Mouse (Mus musculus): ENCODE results near the gene Bank1. TPM values are rescaled to one million over a fixed set of nuclear protein-coding genes. Genes with fewer than 3 reads are reported as not detected.

Bank1 gene
- polyA plus RNA-seq, 1 experiment from 2014 or later = 0.20 TPM

GRCm38 (mm10) chr3:136247331-136247730, 78.5 kb downstream of the Bank1 start:
- ATAC-seq (ENCODE audit: low FRiP score) = no peak
- H3K4me3 ChIP-seq (replicated peaks) = no peak overlapping the region
- H3K9ac ChIP-seq = no peak overlapping the region
- no peak overlapping the region for H3K27ac ChIP-seq
- no peaks in the 10 kb centered on the region for H3K9me3 ChIP-seq
- H3K27me3 ChIP-seq = no peaks in the 10 kb centered on the region
- H3K36me3 ChIP-seq (replicated peaks) = no peaks in the 10 kb centered on the region
- WGBS = 82% methylated on average over 5 of the region's 5 CpGs
- no peak overlapping the region for H3K4me2 ChIP-seq
- H3K4me1 ChIP-seq = no peaks in the 10 kb centered on the region

DNA sequence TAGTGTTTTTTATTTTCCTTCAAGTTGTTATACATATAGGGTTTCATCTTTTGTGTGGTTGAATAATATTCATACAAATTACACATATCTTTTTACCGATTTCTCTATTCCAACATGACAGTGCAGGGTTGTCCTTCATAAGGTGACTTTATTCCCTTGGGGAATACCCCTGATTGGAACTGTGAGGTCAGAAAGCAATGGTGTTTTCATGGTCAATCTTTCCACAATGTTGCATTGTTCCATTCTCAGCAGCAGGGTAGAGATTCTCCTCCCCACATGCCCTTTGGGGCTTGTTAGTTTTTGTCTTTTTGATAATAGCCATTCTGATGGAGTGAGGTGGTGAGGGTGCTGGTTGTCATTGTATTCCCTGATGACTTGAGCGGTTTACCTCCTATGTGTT, 80.9 kb downstream of the Bank1 start:
- no peaks in the 10 kb centered on the region for H3K36me3 ChIP-seq (replicated peaks)
- no peaks in the 10 kb centered on the region for H3K9me3 ChIP-seq
- H3K4me3 ChIP-seq (replicated peaks) = no peak overlapping the region
- H3K9ac ChIP-seq = no peak overlapping the region
- ATAC-seq (ENCODE audit: low FRiP score) = no peak
- no peaks in the 10 kb centered on the region for H3K27me3 ChIP-seq
- H3K27ac ChIP-seq = no peak overlapping the region
- H3K4me2 ChIP-seq = no peak overlapping the region
- no peaks in the 10 kb centered on the region for H3K4me1 ChIP-seq
- 66% methylated on average over 2 of the region's 2 CpGs for WGBS

DNA sequence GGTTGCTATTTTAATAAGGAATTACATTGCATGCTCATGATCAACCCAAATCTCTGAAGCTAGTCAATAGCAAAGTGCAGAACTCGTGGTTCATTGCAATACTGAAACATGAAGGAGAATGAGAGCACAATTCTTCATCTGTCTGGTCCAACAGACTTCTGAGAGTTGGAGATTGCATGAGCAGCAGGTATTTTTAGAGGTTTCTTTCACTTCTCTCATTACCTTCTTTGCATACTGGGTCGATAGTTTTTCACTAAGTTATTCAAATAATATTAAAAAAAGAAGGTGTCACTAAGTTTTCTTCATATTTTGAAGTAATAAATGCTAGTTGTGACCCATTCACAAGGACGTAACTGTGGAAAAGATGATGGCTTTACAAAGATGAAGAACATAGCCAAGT, 87.1 kb downstream of the Bank1 start:
- WGBS = 90% methylated on average over 3 of the region's 3 CpGs
- no peak overlapping the region for H3K9ac ChIP-seq
- no peaks in the 10 kb centered on the region for H3K36me3 ChIP-seq (replicated peaks)
- H3K9me3 ChIP-seq = no peaks in the 10 kb centered on the region
- H3K4me3 ChIP-seq (replicated peaks) = no peak overlapping the region
- no peaks in the 10 kb centered on the region for H3K27me3 ChIP-seq
- H3K27ac ChIP-seq = no peak overlapping the region
- H3K4me2 ChIP-seq = no peak overlapping the region
- no peaks in the 10 kb centered on the region for H3K4me1 ChIP-seq
- no peak for ATAC-seq (ENCODE audit: low FRiP score)

DNA sequence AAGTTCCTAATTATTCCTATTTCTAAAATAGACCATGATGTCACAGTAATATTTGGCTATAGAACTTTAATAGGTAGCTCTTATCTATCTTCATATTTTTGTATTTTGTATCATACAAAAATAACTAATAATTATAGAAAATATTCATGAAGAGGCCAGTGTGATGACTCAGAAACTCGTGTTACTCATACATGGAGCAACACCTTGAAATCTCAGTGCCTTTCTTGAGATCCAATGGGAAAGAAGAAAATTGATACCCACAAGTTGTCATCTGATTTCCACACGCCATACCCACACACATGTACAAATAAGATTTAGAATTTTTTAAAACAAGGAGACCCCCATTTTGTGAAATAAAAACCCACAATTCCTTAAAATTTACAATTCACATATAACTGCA, 92.4 kb downstream of the Bank1 start:
- no peak for ATAC-seq (ENCODE audit: low FRiP score)
- H3K4me2 ChIP-seq = no peak overlapping the region
- no peaks in the 10 kb centered on the region for H3K36me3 ChIP-seq (replicated peaks)
- no peaks in the 10 kb centered on the region for H3K9me3 ChIP-seq
- H3K27me3 ChIP-seq = no peaks in the 10 kb centered on the region
- no peak overlapping the region for H3K9ac ChIP-seq
- no peak overlapping the region for H3K27ac ChIP-seq
- H3K4me3 ChIP-seq (replicated peaks) = no peak overlapping the region
- no peaks in the 10 kb centered on the region for H3K4me1 ChIP-seq
- WGBS = 72% methylated on average over 2 of the region's 2 CpGs

DNA sequence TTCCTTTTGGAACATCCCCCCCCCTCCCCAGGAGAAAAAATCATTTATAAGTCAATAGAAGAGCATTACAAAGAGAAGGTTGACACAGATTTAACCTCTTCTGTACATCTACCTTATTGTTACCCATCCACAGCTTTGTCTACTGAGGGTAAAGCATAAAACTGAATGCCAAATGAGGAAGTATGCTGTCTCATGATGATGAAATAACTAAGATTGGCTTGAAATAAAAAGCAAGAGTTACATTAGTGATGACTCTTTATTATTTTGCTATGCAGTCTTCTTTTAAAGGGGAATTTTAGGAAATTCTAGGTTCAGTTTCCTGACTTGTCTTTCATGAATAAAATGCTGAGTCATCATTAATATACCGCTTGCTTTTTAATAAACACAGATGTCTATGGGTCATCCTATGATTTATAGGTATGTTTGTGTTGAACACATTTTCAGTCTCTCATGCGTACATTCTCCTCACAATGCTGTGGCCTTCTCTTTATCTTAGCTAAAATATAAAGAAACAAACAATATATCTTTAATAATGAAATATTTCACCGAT, 95.2 kb downstream of the Bank1 start:
- Histone ChIP-seq H3K9me3 (no peaks in the 10 kb centered on the region), H3K36me3 (replicated peaks) (no peaks in the 10 kb centered on the region), H3K4me3 (replicated peaks) (no peak overlapping the region), H3K27me3 (no peaks in the 10 kb centered on the region), H3K27ac (no peak overlapping the region), H3K4me2 (no peak overlapping the region), H3K9ac (no peak overlapping the region), H3K4me1 (no peaks in the 10 kb centered on the region)
- WGBS = 91% methylated on average over 3 of the region's 3 CpGs
- ATAC-seq (ENCODE audit: low FRiP score) = no peak

DNA sequence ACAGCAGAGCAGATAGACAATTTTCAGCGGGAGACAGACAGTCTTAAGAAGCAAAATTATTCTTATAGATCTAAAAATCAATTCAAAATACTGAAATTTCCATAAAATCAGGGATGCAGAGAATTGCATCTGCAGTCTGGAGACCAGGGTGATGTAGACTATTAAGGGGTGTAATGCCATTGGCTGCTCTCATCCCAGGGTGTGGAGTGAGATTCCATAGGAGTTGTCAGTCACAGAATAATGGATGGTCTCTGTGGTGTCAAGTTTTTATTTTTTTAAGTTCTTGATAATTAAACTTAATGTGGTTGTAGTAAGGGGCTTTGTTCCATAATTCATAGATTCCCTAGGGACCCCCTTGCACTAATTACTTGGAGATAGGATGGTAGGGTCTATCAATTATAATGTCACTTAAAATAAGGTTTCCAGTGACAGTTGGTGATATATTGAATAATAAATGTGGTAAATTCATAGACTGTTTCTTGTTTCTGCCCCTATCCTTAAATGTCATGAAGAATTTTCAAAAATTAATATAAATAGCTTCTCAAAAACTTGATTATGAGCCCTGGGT, 136.1 kb downstream of the Bank1 start:
- Histone ChIP-seq H3K9me3 (no peaks in the 10 kb centered on the region), H3K4me1 (no peaks in the 10 kb centered on the region; the same call in 1 of the 2 replicates), H3K27ac (no peak overlapping the region), H3K4me2 (no peak overlapping the region), H3K36me3 (replicated peaks) (no peaks in the 10 kb centered on the region), H3K9ac (no peak overlapping the region), H3K27me3 (no peaks in the 10 kb centered on the region), H3K4me3 (replicated peaks) (no peak overlapping the region)
- no peak for ATAC-seq (ENCODE audit: low FRiP score)
- 93% methylated on average over 1 of the region's 1 CpGs for WGBS

GRCm38 (mm10) chr3:136186548-136187113, 139.2 kb downstream of the Bank1 start:
- Histone ChIP-seq H3K9ac (no peak overlapping the region), H3K4me2 (no peak overlapping the region), H3K27ac (no peak overlapping the region), H3K27me3 (no peaks in the 10 kb centered on the region), H3K36me3 (replicated peaks) (no peaks in the 10 kb centered on the region), H3K4me3 (replicated peaks) (no peak overlapping the region), H3K4me1 (no peaks in the 10 kb centered on the region; the same call in 1 of the 2 replicates), H3K9me3 (no peaks in the 10 kb centered on the region)
- no peak for ATAC-seq (ENCODE audit: low FRiP score)
- WGBS = 79% methylated on average over 3 of the region's 3 CpGs

DNA sequence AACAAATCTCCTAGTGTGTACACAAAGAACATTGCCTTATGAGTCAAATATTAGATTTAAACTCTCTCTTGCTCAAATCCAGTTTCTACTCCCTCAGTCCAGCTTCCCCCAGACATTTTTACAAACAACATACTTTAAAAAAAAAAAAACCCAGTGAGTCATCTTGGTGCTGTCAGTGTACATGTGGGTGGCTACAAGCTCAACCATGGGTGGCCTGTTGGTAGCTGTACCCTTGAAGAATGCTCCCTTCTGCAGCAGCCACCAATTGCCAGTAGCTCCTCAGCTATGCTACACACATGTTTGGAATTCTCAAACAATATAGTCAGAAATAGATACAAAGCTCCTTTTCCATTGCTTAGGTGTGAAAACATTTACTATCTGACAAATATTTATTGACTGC, 154.2 kb downstream of the Bank1 start:
- H3K27ac ChIP-seq = no peak overlapping the region
- H3K9ac ChIP-seq = no peak overlapping the region
- no peaks in the 10 kb centered on the region for H3K27me3 ChIP-seq
- H3K4me2 ChIP-seq = no peak overlapping the region
- no peaks in the 10 kb centered on the region for H3K36me3 ChIP-seq (replicated peaks)
- H3K4me1 ChIP-seq = no peaks in the 10 kb centered on the region
- no peak for ATAC-seq (ENCODE audit: low FRiP score)
- H3K9me3 ChIP-seq = no peaks in the 10 kb centered on the region
- no peak overlapping the region for H3K4me3 ChIP-seq (replicated peaks)

DNA sequence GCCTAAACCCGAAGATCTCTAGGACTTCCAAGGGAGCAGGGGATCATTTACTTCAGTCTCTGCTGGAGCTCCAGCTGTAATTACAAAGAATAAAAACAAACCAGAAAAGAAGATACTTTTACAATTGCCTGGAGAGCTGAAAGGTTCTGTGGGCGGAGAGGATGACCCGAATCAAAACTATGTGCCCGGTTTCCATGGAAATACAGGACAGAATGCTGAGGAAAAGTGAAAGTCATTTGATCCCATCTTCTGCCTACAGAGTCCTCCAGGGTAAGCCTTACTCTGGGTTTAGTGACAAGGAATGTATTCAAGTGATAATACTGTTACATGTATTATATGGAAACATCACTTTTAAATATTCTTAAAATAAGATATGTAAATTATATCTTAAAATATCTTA, 157.8 kb downstream of the Bank1 start:
- H3K9ac ChIP-seq = no peak overlapping the region
- no peak for ATAC-seq (ENCODE audit: low FRiP score)
- H3K4me2 ChIP-seq = no peak overlapping the region
- no peaks in the 10 kb centered on the region for H3K4me1 ChIP-seq
- no peaks in the 10 kb centered on the region for H3K36me3 ChIP-seq (replicated peaks)
- no peaks in the 10 kb centered on the region for H3K9me3 ChIP-seq
- 53% methylated on average over 4 of the region's 4 CpGs for WGBS
- H3K27ac ChIP-seq = no peak overlapping the region
- H3K4me3 ChIP-seq (replicated peaks) = no peak overlapping the region
- H3K27me3 ChIP-seq = no peaks in the 10 kb centered on the region

DNA sequence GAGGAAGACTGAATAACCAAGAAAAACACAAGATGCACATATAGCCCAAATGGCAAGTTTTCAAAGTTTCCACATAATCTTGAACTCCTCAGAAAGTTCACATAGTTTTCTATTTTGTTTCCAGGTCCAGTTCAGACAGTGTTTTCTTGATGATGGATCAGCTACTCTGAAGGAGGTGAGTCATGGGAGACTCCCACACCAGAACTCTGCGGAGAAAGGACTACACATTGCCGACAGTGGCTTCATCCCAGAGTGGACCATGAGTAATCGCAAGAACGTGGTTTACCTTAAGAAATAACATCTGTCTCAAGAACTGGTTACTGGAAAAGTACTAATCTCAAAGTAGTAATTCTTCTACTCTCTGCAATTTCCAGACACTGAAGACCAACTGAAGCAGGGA, 159.2 kb downstream of the Bank1 start:
- no peaks in the 10 kb centered on the region for H3K36me3 ChIP-seq (replicated peaks)
- H3K4me3 ChIP-seq (replicated peaks) = no peak overlapping the region
- no peak overlapping the region for H3K9ac ChIP-seq
- no peaks in the 10 kb centered on the region for H3K4me1 ChIP-seq
- H3K4me2 ChIP-seq = no peak overlapping the region
- H3K27ac ChIP-seq = no peak overlapping the region
- no peaks in the 10 kb centered on the region for H3K27me3 ChIP-seq
- no peaks in the 10 kb centered on the region for H3K9me3 ChIP-seq
- no peak for ATAC-seq (ENCODE audit: low FRiP score)
- WGBS = 90% methylated on average over 4 of the region's 4 CpGs

- Histone ChIP-seq H3K4me1 (no peaks in the 10 kb centered on the region), H3K4me3 (replicated peaks) (no peak overlapping the region), H3K27me3 (no peaks in the 10 kb centered on the region), H3K27ac (no peak overlapping the region), H3K4me2 (no peak overlapping the region), H3K9ac (no peak overlapping the region), H3K9me3 (no peaks in the 10 kb centered on the region), H3K36me3 (replicated peaks) (no peaks in the 10 kb centered on the region)
- 85% methylated on average over 2 of the region's 2 CpGs for WGBS
- ATAC-seq (ENCODE audit: low FRiP score) = no peak
Measured at GRCm38 (mm10) chr3:136166033-136166361, 159.9 kb downstream of the Bank1 start.

DNA sequence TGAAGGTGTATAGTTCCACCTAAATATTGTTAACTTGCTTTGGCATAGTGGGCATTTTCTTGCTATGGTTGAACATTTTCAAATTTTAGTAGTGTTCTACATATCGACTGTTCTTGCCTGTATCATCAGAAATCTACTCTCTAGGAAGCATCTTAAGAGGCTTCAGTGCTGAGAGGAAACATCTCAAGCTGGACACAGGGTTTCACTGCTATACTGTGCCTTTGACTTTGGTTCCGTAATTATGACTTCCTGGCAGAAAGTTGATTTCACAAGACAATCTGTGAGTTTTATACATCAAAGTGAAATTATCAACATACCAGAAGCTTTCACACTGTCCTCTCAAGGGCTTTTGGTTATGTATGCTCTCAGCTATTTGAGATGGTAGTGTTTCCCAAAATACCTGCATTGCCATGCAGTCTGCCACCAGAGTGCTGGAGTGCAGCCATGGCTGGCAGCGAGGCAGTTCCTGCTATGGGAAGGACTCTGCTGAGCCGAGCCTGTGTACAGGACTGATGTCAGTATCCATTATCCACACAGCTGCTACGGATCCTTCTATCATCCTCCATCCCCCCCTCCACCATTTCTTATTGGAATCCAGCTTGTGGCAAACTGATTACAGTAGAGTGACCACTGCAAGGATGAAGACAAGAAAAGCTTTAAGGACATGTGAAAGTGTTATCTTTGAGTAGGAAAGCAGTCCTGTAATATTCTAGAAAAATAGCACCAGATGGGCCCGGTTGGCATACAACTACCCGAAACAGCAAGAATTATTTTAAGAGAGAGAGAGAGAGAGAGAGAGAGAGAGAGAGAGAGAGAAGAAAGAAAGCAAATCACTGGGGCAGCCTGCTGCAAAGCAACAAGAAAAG, 160.5 kb downstream of the Bank1 start:
- ATAC-seq (ENCODE audit: low FRiP score) = no peak
- Histone ChIP-seq H3K4me2 (no peak overlapping the region), H3K27ac (no peak overlapping the region), H3K4me3 (replicated peaks) (no peak overlapping the region), H3K27me3 (no peaks in the 10 kb centered on the region), H3K9ac (no peak overlapping the region), H3K36me3 (replicated peaks) (no peaks in the 10 kb centered on the region), H3K9me3 (no peaks in the 10 kb centered on the region), H3K4me1 (no peaks in the 10 kb centered on the region)
- WGBS = 89% methylated on average over 7 of the region's 7 CpGs

GRCm38 (mm10) chr3:136158059-136158458, 167.8 kb downstream of the Bank1 start:
- no peak for ATAC-seq (ENCODE audit: low FRiP score)

More at GRCm38 (mm10) chr3:136158059-136158458, 167.8 kb downstream of the Bank1 start:
- no peaks in the 10 kb centered on the region for H3K4me1 ChIP-seq
- H3K36me3 ChIP-seq (replicated peaks) = no peaks in the 10 kb centered on the region
- H3K9ac ChIP-seq = no peak overlapping the region
- H3K27ac ChIP-seq = no peak overlapping the region
- 57% methylated on average over 2 of the region's 2 CpGs for WGBS
- no peaks in the 10 kb centered on the region for H3K27me3 ChIP-seq
- H3K9me3 ChIP-seq = no peaks in the 10 kb centered on the region
- H3K4me2 ChIP-seq = no peak overlapping the region
- no peak overlapping the region for H3K4me3 ChIP-seq (replicated peaks)

All from forebrain, embryonic 12.5 days (tissue).